Mouse (Mus musculus) macrophage (primary cell): ENCODE measurements around the gene Ppig. TPM values are rescaled to one million over a fixed set of nuclear protein-coding genes. Genes with fewer than 3 reads are reported as not detected.
"Not testable (repeated sequence)": the region's sequence is repeated elsewhere in the genome, so short reads cannot be mapped to it uniquely, and the experiment has no call there.

ENCODE experiments used
- H3K27ac ChIP-seq: fragments of 350-480 bp; formaldehyde crosslinking; 2 replicates; pipeline ENCODE4 v1.9.0; 2021
- H3K36me3 ChIP-seq: fragments of 350-480 bp; formaldehyde crosslinking; 2 replicates; pipeline ENCODE4 v1.9.0; 2021; ENCODE audit errors: inconsistent target
- H3K4me3 ChIP-seq: fragments of 350-480 bp; formaldehyde crosslinking; 2 replicates; pipeline ENCODE4 v1.9.0; 2021; ENCODE audit errors: inconsistent target
- H3K79me2 ChIP-seq: fragments of 350-480 bp; formaldehyde crosslinking; 2 replicates; pipeline ENCODE4 v1.9.0; 2021; ENCODE audit errors: inconsistent target
- WGBS: methylation state at CpG from one replicate; pipeline ENCODE4 v1.1.7; 2026; ENCODE audit warnings: inconsistent platforms; ENCODE audit not compliant: missing documents; 5-methylcytosine and 5-hydroxymethylcytosine counted together
- polyA plus RNA-seq: library from polyadenylated mRNA; stranded (reverse); fragments of 250-400 nt; gene quantifications from 3 replicates; pipeline ENCODE4 v1.2.4, GENCODE M21; 2018; ENCODE audit warnings: inconsistent platforms
- total RNA-seq, 78 experiments: library from RNA; depleted of rRNA; stranded (reverse); fragments of 250-400 nt; gene quantifications; 1 replicate in 9 of 78; 2 replicates in 24 of 78; 3 replicates in 43 of 78; 4 replicates in 2 of 78; pipeline ENCODE4 v1.2.4; 2018; ENCODE audit warnings: inconsistent platforms in 56 of 78

Gene Ppig
- total RNA-seq (2018; cell fraction: chromatin; rRNA removed), result 100 to 1,000 TPM; 127 to 418 (median 177) TPM
- 10 to 100 TPM; 45.9 to 89.4 (median 62.6) TPM for total RNA-seq (2018; cell fraction: cytosol; rRNA removed)
- total RNA-seq (2018; cell fraction: nucleus; rRNA removed), result 100 to 1,000 TPM in 9 of 26 experiments, 10 to 100 TPM in 17; 63.9 to 158 (median 92.3) TPM
- polyA plus RNA-seq, result 44.1 to 115 TPM (median 49.1 TPM) in 3 replicates

- H3K27ac ChIP-seq, result peak within 1 kb of the TSS; percentile 55
- peak within 1 kb of the TSS; percentile 88 for H3K4me3 ChIP-seq
- H3K36me3 ChIP-seq, result no peaks in the 10 kb centered on the region
- H3K79me2 ChIP-seq, result peaks cover 40% of the 10 kb centered on the region
- 7% methylated on average over 12 of the region's 12 CpGs for WGBS
Measured at GRCm38 (mm10) chr2:69722273-69722649, at the start of gene Ppig. TSS of gene Ppig (plus strand) at chr2:69722545.

DNA sequence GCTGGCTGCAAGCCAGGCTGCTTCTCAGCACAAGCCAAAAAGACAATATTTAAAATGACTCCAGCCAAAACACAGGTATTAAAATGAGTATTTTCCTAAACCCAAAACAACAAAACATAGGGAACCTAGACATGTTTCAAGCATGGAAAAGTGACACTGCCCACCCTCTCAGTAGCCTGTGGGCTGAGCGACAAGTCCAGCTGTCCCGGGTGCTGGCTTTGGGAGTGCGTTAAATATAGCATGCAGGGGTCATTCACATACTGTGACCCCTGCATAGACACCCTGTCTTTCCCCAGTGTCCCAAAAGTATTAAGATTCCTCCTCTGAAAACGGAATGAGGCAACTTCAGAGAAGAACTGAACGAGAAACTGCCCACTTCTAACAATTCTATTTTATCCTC, 48.6 kb upstream of the Ppig start:
- Histone ChIP-seq H3K4me3 (no peak overlapping the region), H3K79me2 (no peaks in the 10 kb centered on the region), H3K36me3 (no peaks in the 10 kb centered on the region), H3K27ac (no peak overlapping the region)
- 92% methylated on average over 5 of the region's 5 CpGs for WGBS

DNA sequence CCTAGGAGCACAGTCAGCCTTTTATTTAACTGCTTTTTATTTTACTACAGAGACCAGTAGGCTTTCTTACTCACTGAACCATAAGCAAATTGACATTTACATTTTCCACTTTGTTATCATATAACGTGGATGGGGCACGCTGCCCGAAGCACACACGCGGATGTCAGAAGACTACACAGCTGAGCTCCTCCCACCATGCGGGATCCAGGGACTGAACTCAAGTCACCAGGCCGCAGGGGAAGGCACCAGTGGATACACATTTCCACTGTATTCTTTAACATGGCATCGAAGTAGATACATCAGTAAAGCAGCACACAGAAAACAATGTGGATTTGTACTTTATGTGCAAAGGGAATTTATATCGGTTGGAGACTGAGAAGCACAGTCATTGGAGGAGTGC, 47.1 kb upstream of the Ppig start:
- Histone ChIP-seq H3K27ac (no peak overlapping the region), H3K79me2 (no peaks in the 10 kb centered on the region), H3K4me3 (no peak overlapping the region), H3K36me3 (no peaks in the 10 kb centered on the region)
- WGBS, result 97% methylated on average over 9 of the region's 9 CpGs

GRCm38 (mm10) chr2:69676713-69677112, 45.6 kb upstream of the Ppig start:
- Histone ChIP-seq H3K36me3 (no peaks in the 10 kb centered on the region), H3K4me3 (no peak overlapping the region)
- WGBS, result 33% methylated on average over 2 of the region's 2 CpGs

DNA sequence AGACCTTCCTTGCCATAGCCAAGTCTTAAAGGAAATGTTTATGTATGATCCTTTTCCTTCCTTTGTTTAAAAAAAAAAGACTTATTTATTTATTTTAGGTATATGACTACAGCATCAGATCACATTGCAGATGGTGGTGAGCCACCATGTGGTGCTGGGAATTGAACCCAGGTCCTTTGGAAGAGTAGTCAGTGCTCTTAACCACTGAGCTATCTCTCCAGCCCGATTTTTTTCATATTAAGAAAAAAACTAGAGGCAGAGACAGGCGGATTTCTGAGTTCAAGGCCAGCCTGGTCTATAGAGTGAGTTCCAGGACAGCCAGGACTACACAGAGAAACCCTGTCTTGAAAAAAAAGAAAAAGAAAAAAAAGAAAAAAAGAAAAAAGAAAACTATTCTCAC, 45.1 kb upstream of the Ppig start:
- not testable (repeated sequence) for H3K36me3 ChIP-seq, H3K4me3 ChIP-seq, H3K79me2 ChIP-seq, H3K27ac ChIP-seq
- WGBS, result 83% methylated on average over 1 of the region's 2 CpGs

More at GRCm38 (mm10) chr2:69676713-69677112, 45.6 kb upstream of the Ppig start:
- Histone ChIP-seq H3K27ac (no peak overlapping the region), H3K79me2 (no peaks in the 10 kb centered on the region)

GRCm38 (mm10) chr2:69679990-69680389, 42.4 kb upstream of the Ppig start:
- WGBS, result 78% methylated on average over 6 of the region's 6 CpGs
- no peaks in the 10 kb centered on the region for H3K36me3 ChIP-seq
- H3K79me2 ChIP-seq, result no peaks in the 10 kb centered on the region
- H3K27ac ChIP-seq, result no peak overlapping the region
- no peak overlapping the region for H3K4me3 ChIP-seq

DNA sequence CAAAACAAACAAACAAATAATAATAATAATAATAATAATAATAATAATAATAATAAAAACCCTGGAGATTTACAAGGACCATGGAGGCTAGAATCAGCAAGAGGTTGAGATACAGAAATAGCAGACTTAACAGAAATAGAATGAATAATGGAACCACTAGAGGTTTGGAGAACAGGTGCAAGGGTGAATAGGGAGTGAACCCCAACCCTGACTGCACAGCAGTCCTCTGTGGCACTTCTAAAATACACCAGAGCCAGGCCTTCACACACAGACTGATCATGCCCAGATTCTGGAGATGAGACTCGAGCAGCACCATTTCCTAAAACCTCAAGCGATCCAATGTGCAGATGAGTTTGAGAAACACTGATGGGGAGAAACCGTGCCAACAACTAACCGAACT, 40.4 kb upstream of the Ppig start:
- Histone ChIP-seq H3K79me2 (no peaks in the 10 kb centered on the region), H3K27ac (no peak overlapping the region), H3K4me3 (no peak overlapping the region), H3K36me3 (no peaks in the 10 kb centered on the region)
- 89% methylated on average over 4 of the region's 4 CpGs for WGBS

- Histone ChIP-seq H3K4me3 (no peak overlapping the region), H3K36me3 (no peaks in the 10 kb centered on the region), H3K27ac (no peak overlapping the region), H3K79me2 (no peaks in the 10 kb centered on the region)
- 98% methylated on average over 13 of the region's 13 CpGs for whole genome bisulfite sequencing
Measured at GRCm38 (mm10) chr2:69683036-69683805, 39.1 kb upstream of the Ppig start.

DNA sequence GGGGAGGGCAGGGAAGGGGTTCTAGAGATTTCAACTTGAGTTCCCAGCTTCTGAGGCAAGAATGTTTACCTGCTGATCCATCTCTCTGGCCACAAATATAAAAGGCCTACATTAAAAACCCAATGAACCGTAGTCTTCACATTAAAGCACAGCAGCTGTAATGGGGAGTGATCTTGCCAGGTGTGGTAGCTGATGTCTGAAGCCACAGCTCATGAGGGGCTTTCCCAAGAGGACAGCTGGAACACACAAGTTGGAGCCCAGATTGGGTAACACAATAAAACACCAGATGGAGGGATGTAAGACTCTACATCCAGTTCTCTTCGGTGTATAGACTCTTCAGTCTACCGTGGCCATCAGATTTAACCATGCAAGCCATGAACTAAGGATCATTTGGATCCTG, 37.9 kb upstream of the Ppig start:
- WGBS, result 98% methylated on average over 3 of the region's 3 CpGs
- Histone ChIP-seq H3K27ac (no peak overlapping the region), H3K4me3 (no peak overlapping the region), H3K79me2 (no peaks in the 10 kb centered on the region), H3K36me3 (no peaks in the 10 kb centered on the region)

DNA sequence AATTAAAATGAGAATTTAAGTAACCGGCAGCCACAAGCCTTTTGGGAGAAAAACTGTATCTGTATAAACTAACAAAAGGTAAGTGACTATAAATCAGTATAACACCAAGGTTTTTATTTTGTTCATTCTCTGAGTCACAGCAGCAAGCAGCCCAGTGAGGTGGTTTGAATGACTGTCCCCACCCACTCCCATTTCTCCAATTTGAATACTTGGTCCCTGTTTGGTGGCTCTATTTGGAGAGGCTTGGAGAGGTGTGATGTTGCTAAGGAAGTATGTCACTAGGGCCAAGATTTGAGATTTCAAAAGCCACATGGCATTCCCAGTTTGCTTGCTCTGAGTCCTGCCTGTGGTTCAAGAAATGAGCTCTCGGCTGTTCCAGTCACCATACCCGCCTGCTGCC, 32.1 kb upstream of the Ppig start:
- 100% methylated on average over 3 of the region's 3 CpGs for WGBS
- peaks cover 6% of the 10 kb centered on the region; the same call in 1 of the 2 replicates for H3K36me3 ChIP-seq

DNA sequence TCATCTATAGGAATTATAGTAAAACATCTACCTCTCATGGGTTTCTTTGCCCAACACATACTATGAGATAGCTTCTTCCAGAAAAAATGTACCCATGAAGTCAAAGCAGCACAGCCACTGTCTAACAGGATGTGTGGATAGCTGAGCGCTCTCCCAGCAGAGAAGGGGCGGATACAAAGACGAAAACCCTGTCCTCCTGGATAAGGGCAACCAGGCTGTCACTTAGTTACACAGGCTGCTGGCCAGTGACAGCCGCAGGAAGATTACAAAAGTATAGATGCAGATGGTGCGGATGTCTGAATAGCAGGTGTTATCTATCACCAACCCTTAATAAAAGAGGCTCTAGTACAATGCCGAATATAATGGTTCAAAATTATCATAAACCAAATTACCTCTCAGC, 31.5 kb upstream of the Ppig start:
- WGBS, result 89% methylated on average over 6 of the region's 6 CpGs
- Histone ChIP-seq H3K79me2 (no peaks in the 10 kb centered on the region), H3K36me3 (peaks cover 6% of the 10 kb centered on the region; the same call in 1 of the 2 replicates), H3K4me3 (no peak overlapping the region), H3K27ac (no peak overlapping the region)

More for the DNA sequence above, 32.1 kb upstream of the Ppig start:
- Histone ChIP-seq H3K79me2 (no peaks in the 10 kb centered on the region), H3K4me3 (no peak overlapping the region), H3K27ac (no peak overlapping the region)

DNA sequence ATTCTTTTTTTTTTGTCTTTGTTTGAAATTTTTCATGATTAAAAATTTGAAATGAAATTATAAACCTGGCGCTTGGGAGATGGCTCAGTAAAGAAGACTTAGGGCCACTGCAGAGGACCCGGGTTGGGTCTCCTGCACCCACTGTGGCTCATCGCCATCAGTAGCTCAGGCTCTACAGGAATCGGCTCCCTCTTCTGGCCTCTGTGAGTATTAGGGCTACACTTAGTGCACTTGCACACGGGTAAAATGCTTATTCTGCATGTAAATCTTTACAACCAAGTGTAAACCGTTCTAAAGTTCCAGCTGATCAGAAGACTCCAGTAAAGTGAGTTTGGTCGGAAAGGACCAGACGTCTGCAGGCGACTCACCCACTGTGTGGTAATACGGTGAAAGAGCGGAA, 28.8 kb upstream of the Ppig start:
- no peak overlapping the region for H3K4me3 ChIP-seq
- H3K36me3 ChIP-seq, result peaks cover 6% of the 10 kb centered on the region; the same call in 1 of the 2 replicates
- no peaks in the 10 kb centered on the region for H3K79me2 ChIP-seq
- 91% methylated on average over 11 of the region's 11 CpGs for WGBS
- no peak overlapping the region for H3K27ac ChIP-seq

DNA sequence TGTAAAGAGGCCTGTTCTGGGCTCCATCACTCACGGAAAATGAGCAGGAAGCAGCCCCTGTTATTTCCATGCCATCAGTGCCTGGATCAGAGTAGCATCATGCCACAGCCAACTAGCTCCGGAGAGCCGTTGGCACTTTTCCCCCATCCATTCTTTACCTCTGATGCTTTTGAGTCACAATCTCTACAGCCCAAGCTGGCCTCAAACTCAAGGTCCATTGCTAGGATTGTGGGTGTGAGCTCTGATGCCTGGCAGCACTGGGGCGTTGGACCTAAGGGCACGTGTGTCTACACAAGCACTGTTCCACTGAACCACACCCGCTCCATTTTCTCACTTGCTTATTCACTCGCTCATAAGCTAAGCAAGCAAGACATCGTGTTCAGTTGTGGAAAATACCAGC, 21.9 kb upstream of the Ppig start:
- Histone ChIP-seq H3K79me2 (no peaks in the 10 kb centered on the region), H3K27ac (no peak overlapping the region), H3K4me3 (no peak overlapping the region), H3K36me3 (0 out of 2 replicates have a peak, but pooled peaks cover 6% of the 10 kb centered on the region)
- 98% methylated on average over 8 of the region's 8 CpGs for WGBS

- H3K79me2 ChIP-seq, result no peaks in the 10 kb centered on the region
- WGBS, result 78% methylated on average over 14 of the region's 14 CpGs
- no peak overlapping the region for H3K27ac ChIP-seq
- H3K4me3 ChIP-seq, result no peak overlapping the region
- H3K36me3 ChIP-seq, result no peaks in the 10 kb centered on the region
Measured at GRCm38 (mm10) chr2:69712171-69712570, 10.2 kb upstream of the Ppig start.

DNA sequence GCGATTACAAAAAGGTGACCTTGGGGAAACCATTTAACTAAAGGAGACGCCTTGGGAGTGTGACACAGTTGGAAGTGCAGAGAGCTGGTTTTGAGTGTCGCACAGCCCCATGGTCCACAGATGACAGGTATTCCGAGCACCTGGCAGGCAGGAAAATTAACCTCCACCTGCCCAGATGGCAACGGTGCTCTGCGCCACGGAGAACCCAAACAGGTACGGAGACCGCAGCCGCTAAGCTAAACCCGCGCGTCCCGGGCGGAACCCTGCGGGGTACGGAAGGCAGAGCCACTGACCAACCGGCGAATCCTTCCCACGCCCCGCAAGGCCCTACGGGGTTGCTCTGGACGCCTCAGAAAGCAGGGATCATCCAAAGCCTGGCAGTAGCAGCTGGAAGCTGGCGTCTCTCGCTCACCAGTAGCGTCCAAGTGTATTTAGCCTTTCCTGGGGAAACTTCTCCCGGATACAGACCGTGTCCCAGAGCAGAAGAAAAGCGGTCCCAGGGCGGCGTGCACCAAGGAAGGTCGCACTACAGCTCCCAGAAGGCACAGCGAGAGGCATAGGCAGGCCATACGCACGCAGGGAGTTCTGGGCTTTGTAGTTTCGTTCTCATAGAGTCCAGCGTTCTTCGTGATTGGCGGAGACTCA, 9.2 kb upstream of the Ppig start, which contains the start of gene Fastkd1:
Gene Fastkd1, minus strand, starts transcription at position 536 of the 645 bp plus-strand sequence.
- H3K79me2 ChIP-seq, result no peaks in the 10 kb centered on the region
- 1% methylated on average over 39 of the region's 39 CpGs for WGBS
- H3K27ac ChIP-seq, result no peak within 1 kb of the TSS
- peak within 1 kb of the TSS; percentile 76 for H3K4me3 ChIP-seq
- H3K36me3 ChIP-seq, result no peaks in the 10 kb centered on the region
